Mouse (Mus musculus): Measurements from ENCODE around the gene Ccdc17. TPM values are rescaled to one million over a fixed set of nuclear protein-coding genes. Genes with fewer than 3 reads are reported as not detected.

The Ccdc17 gene
- total RNA-seq, 2 experiments from 2014 or later = 5.7 to 7.4 TPM

DNA sequence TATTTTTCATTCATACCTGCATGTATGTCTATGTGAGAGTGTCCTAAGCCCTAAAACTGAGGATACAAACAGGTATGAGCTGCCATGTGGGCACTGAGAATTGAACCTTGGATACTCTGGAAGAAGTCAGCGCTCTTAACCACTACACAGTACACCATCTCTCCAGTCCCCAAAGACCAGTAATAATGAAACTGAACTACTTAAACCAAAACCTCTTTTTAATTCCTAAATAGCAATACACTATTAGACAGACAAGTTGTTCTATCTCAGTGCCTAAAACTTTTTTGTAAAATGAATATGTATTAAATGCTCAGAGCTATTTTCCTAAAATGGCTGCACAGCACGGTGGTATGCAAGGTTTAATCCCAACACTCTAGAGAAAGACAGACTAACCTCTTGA lies 18.8 kb downstream of the Ccdc17 start:
- no peak overlapping the region for H3K27ac ChIP-seq
- no peak for TF ChIP-seq CTCF (conservative IDR thresholded peaks at IDR 0.05)

DNA sequence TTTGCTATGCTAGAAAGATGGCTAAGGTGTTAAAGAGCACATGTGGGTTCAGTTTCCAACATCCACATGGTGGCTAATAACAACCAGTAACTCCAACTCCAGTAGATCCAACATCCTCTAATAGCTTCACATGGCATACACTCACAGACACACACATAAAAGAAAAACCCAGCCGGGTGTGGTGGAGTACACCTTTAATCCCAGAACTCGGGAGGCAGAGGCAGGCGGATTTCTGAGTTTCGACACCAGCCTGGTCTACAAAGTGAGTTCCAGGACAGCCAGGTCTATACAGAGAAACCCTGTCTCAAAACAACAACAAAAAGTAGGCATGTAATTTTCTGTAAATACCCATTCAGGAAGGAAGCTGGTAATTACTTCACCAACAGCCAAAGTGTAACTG lies 28.4 kb downstream of the Ccdc17 start:
- no peak overlapping the region for H3K4me3 ChIP-seq
- no peak for TF ChIP-seq CTCF (conservative IDR thresholded peaks at IDR 0.05)
- no peak for DNase-seq (ENCODE audit: low spot score in 2 of 2)
- H3K27ac ChIP-seq = no peak overlapping the region

More for the DNA sequence above, 18.8 kb downstream of the Ccdc17 start:
- no peak overlapping the region for H3K4me3 ChIP-seq
- no peak for DNase-seq (ENCODE audit: low spot score in 2 of 2)

DNA sequence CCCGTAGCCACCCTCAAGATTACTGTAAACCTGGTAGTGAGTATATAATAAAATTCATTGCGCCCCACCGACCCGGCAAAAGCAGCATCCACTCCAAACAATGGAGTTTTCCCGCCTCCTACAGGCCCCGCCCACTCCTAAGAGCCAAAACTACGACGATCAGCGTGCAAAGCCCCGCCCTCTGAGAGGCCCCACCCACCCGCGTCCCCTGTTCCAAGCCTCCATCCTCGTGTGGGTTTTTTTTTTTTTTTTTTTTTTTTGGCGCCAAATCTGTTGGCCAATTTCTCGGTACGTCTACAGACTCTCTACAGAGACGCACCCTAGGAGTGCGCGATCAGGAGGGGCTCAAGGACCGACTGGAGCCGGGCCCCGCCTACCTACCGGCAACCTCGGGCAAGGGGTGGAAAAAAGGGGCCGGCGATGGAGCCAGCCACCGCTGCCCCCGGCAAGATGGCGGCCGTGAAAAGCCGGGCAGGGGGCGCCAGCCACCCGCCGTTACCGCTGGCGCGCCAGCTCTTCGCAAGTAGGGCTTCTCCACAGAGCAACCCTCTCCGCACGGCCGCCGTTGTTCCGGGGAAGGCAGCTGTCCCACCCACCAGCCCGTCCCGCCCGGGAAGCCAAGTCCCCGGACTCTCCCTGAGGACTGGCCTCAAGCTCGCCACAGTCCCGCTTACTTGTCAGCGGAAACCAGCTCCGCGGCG lies 30.4 kb downstream of the Ccdc17 start:
- DNase-seq (ENCODE audit: low spot score in 2 of 2) = peak; percentile 63 to 74
- Histone ChIP-seq H3K27ac (peak overlapping the region; percentile 92), H3K4me3 (peak overlapping the region; percentile 90)
- TF ChIP-seq CTCF (conservative IDR thresholded peaks at IDR 0.05) = peak; percentile 40

DNA sequence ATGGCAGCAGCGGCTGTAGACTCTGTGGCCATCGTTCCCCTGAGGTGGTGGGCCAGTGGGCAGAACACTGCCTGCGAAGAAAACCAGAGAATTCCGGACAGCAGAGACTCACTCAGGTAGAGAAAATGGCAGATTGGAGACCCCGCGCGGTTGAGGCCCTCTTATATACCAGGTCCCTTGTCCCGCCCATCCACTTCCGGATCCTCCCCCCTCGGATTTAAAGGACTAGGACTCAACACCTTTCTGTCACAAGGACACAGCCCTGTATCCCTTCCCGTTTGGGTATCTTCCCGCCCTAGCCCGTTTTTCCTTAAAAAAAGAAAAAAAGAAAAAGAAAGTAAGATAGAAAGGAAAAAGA lies 30.9 kb downstream of the Ccdc17 start:
- no peak for TF ChIP-seq CTCF (conservative IDR thresholded peaks at IDR 0.05)
- Histone ChIP-seq H3K27ac (peak overlapping the region; percentile 92), H3K4me3 (peak overlapping the region; percentile 90)
- peak; percentile 86 to 89 for DNase-seq (ENCODE audit: low spot score in 2 of 2)

DNA sequence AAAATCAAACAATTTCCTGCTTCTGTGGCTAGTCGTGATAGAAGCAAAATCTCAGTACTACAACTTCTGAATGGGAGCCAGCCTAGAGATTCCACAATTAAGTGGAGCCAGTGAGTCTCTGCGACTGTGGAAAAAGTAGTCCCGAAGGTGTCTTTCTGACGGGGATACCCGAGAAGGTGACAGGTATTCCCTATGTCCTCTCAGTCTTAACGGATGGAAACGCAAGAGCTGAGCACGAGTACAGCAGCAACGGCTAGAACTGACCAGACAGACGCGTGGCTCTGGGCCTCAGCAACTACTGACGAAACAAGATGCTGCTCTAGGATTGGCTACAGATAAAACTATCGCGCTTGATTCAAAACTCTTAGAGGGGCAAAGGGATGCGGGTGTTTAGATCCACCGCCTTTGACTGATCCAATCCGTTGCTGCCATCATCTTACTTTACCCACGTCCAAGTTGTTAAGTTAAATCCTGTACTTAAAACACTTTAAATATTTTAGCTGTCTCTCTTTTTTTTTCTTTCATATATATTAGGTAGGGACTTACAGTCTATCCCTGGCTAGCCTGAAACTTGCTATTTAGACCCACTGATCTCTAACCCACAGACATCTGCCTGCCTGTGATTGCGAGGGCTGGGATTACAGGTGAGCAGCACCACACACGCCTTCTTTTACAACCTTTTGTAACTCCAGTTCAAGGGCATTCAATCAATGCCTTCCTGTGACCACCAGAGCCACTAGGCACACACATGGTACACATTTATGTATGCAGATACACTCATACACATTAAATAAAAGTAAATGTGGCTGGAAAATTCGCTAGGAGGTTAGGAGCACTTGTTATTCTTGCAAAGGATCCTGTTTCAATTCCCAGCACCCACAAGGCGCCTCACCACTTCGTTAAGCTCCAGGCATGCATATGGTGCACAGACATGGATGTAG lies 31.5 kb downstream of the Ccdc17 start, which contains the start of gene Nasp:
TSS of gene Nasp (minus strand) at position 220 of the 941 bp plus-strand sequence.
- DNase-seq (ENCODE audit: low spot score in 2 of 2) = peak; percentile 77 to 84
- TF ChIP-seq CTCF (conservative IDR thresholded peaks at IDR 0.05) = no peak

DNA sequence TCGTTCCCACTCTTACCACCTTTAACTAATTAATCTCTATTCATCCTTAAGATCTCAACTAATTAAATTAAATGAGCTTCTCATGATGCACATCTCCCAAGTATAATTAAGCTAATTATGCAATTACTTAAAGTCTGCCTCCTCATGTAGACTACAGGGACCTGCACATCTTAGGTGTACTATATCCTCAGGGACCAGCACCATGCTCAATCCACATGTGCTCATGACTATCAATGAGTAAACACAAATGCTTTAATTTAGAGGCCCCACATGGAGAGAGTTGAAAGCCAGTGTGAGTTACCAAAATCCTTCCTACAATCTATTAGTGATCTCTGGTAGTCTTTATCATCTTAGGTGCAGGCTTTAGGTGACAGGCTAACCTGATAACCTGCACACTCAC lies 38.7 kb downstream of the Ccdc17 start:
- no peak for DNase-seq (ENCODE audit: low spot score in 2 of 2)

More for the DNA sequence above, 31.5 kb downstream of the Ccdc17 start, which contains the start of gene Nasp:
- Histone ChIP-seq H3K27ac (peak within 1 kb of the TSS; percentile 92), H3K4me3 (peak within 1 kb of the TSS; percentile 90)

DNA sequence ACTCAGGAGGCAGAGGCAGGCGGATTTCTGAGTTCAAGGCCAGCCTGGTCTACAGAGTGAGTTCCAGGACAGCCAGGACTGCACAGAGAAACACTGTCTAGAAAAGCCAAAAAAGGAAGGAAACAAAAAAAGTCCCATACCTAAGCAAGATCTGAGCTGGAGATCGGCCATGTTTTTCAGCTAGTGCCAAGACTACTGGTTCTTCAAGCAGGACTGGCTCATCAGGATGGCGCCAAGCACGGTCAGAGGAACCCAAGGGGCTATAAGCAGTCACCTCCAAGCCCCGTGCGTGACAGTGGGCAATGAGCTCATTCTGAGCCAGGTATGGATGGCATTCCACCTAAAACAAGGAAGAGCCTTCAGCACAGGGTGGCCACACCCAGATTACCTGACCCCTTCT lies 42.4 kb downstream of the Ccdc17 start:
- Histone ChIP-seq H3K4me3 (no peak overlapping the region), H3K27ac (no peak overlapping the region)
- TF ChIP-seq CTCF (conservative IDR thresholded peaks at IDR 0.05) = no peak
- DNase-seq (ENCODE audit: low spot score in 2 of 2) = no peak

More for the DNA sequence above, 38.7 kb downstream of the Ccdc17 start:
- Histone ChIP-seq H3K4me3 (no peak overlapping the region), H3K27ac (no peak overlapping the region)
- TF ChIP-seq CTCF (conservative IDR thresholded peaks at IDR 0.05) = no peak

DNA sequence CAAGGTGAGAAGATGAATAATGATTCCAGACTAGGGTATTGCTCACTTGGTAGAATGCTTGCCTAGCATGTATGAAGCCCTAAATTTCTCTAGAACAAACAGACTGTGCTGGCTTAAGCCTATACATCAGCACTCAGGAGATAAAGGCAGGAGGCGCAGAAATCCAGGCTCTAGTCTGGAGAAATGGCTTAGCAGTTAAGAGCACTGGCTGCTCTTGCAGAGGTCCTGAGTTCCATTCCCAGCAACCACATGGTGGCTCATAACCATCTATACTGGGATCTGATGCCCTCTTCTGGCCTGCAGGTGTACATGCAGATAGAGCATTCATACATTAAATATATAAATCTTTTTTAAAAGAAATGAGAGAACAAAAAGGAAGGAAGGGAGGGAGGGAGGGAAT lies 45.6 kb downstream of the Ccdc17 start:
- TF ChIP-seq CTCF (conservative IDR thresholded peaks at IDR 0.05) = peak; percentile 49
- no peak overlapping the region for H3K27ac ChIP-seq
- no peak overlapping the region for H3K4me3 ChIP-seq
- no peak for DNase-seq (ENCODE audit: low spot score in 2 of 2)

DNA sequence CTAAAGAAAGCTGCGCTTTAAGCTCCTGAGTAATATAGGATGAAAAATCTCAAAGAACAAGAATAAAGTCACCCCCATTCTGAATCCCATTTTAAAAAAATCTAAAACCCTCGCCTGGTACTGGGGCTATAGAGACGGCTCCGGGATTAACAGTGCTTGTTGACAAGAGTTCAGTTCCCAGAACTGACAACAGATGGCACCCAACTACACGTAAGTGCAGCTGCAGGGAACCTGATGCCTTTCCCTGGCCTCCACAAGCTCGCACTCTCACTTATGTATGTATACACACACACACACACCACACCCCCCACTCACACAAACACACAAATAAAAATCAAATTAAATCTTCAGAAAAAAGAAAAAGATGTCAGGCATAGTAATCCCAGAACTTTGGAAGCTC lies 47.9 kb downstream of the Ccdc17 start:
- DNase-seq (ENCODE audit: low spot score in 2 of 2) = peak; percentile 19 to 23

DNA sequence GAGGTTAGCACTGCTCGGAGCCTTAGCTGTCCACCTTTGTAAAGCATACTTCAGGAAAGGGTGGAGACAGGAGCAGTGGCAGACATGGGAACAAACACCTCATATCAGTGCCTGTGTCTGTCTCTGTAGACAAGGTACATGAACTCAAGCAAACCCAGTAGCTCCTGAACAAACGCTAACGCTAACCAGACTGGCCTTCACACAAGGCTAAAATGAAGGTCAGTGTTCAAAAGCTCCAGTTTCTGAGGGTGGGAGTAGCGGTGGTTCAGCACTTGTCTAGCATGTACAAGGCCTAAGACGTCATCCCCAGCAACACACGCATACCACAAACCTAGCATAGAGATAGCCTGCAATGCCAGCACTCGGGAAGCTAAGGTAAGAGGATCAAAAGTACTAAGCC lies 49.2 kb downstream of the Ccdc17 start:
- Histone ChIP-seq H3K27ac (no peak overlapping the region), H3K4me3 (no peak overlapping the region)
- no peak for DNase-seq (ENCODE audit: low spot score in 2 of 2)
- no peak for TF ChIP-seq CTCF (conservative IDR thresholded peaks at IDR 0.05)

More for the DNA sequence above, 47.9 kb downstream of the Ccdc17 start:
- H3K4me3 ChIP-seq = no peak overlapping the region
- peak; percentile 71 for TF ChIP-seq CTCF (conservative IDR thresholded peaks at IDR 0.05)
- H3K27ac ChIP-seq = no peak overlapping the region

DNA sequence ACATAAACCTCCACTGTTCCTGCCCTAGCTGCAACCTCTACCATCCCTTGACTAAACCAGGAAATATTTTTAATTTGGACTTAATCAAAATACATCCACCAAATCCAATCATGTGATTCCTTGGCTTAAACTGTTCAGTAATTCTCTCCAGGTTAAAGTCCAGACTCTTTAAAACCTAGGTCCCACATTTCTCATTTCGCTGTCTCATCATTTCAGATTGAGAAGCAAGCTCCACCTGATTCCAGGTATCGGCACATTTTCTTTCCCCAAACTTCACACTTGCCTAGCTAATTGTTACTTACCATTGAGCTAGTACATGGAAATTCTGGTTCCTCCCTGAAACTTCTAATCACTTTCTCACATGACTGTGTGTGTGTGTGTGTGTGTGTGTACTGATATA lies 53.0 kb downstream of the Ccdc17 start:
- TF ChIP-seq CTCF (conservative IDR thresholded peaks at IDR 0.05) = no peak
- Histone ChIP-seq H3K27ac (no peak overlapping the region), H3K4me3 (no peak overlapping the region)
- no peak for DNase-seq (ENCODE audit: low spot score in 2 of 2)

Other genes with a start within 250 kb of the Ccdc17 start
- gene Mast2, start 132.5 kb upstream of the Ccdc17 start, total RNA-seq (2021) = 10 to 100 TPM; 88.7 to 98.0 TPM
- gene Ipp, start 89.1 kb upstream of the Ccdc17 start, total RNA-seq (2021) = 10 to 100 TPM; 17.5 to 20.1 TPM
- 10 to 100 TPM; 11.4 to 13.3 TPM for gene Tmem69, start 40.7 kb upstream of the Ccdc17 start, total RNA-seq (2021)
- gene Gpbp1l1, start 39.0 kb upstream of the Ccdc17 start, total RNA-seq (2021) = 10 to 100 TPM; 38.2 to 45.0 TPM
- gene Nasp, start 31.3 kb downstream of the Ccdc17 start, total RNA-seq (2021) = 10 to 100 TPM; 28.0 to 32.5 TPM
- gene Akr1a1, start 55.0 kb downstream of the Ccdc17 start, total RNA-seq (2021) = 100 to 1,000 TPM; 376 to 387 TPM
- 100 to 1,000 TPM; 143 to 151 TPM for gene Prdx1, start 88.9 kb downstream of the Ccdc17 start, total RNA-seq (2021)
- 10 to 100 TPM; 16.4 to 20.8 TPM for gene Mmachc, start 111.8 kb downstream of the Ccdc17 start, total RNA-seq (2021)
- gene Ccdc163, start 111.9 kb downstream of the Ccdc17 start, total RNA-seq (2021) = 1 to 10 TPM; 3.9 to 6.0 TPM
- 1 to 10 TPM; 4.2 to 4.8 TPM for gene Tesk2, start 124.3 kb downstream of the Ccdc17 start, total RNA-seq (2021)
- 10 to 100 TPM; 14.0 to 16.2 TPM for gene Toe1, start 211.0 kb downstream of the Ccdc17 start, total RNA-seq (2021)
- gene Mutyh, start 211.1 kb downstream of the Ccdc17 start, total RNA-seq (2021) = 1 to 10 TPM; 3.1 to 3.2 TPM
- gene Hpdl, start 225.1 kb downstream of the Ccdc17 start, total RNA-seq (2021) = 1 to 10 TPM; 6.4 to 6.9 TPM